Mouse (Mus musculus): ENCODE measurements around the gene Pomgnt1.

GRCm38 (mm10) chr4:116157882-116158281 is 34.2 kb downstream of the Pomgnt1 start:
- TF ChIP-seq CTCF (IDR thresholded peaks at IDR 0.05; ENCODE audit: low read depth) = no peak
- no peak for TF ChIP-seq EP300 (IDR thresholded peaks at IDR 0.05; ENCODE audit: low read depth)
